Mouse (Mus musculus) liver, postnatal 0 days (tissue): ENCODE measurements at regions not wholly inside any gene's neighbourhood (a gene's known extent, or its start where the extent isn't known, plus 50 kb on each side); places are given as distances from the start of the nearest gene placed in this dataset.

ENCODE experiments used
- CTCF ChIP-seq: sonication (generic); IDR thresholded peaks from 2 replicates; pipeline ENCODE4 v1.5.1; 2016; ENCODE audit warnings: antibody characterized with exemption, low read depth
- EP300 ChIP-seq: IDR thresholded peaks from 2 replicates; pipeline ENCODE4 v1.6.1; 2016; ENCODE audit warnings: antibody characterized with exemption, low read depth, mild to moderate bottlenecking

- TF ChIP-seq CTCF (no peak), EP300 (no peak)
Measured at GRCm38 (mm10) chr5:43444582-43445214, 70.6 kb upstream of the C1qtnf7 start.
